Mouse (Mus musculus) kidney, adult 2 months (tissue): ENCODE measurements around the gene Per1. TPM values are rescaled to one million over a fixed set of nuclear protein-coding genes. Genes with fewer than 3 reads are reported as not detected.
A peak's percentile ranks its signal among the peaks of the same experiment; 100 is the strongest.

Source experiments
- DNase-seq: peaks from one replicate; pipeline ENCODE4 v3.0.0; 2021
- H3K27ac ChIP-seq: fragments of 200-500 bp; 2 replicates; pipeline ENCODE4 v1.5.1; 2012; ENCODE audit warnings: low read depth, low read length, control low read depth, inconsistent platforms; ENCODE audit not compliant: insufficient read depth
- H3K27me3 ChIP-seq: fragments of 200-500 bp; replicated peaks from 2 replicates; pipeline ENCODE4 v1.6.1; 2012; ENCODE audit warnings: mild to moderate bottlenecking, moderate library complexity, low read length, inconsistent platforms; ENCODE audit not compliant: control insufficient read depth, insufficient read depth
- H3K36me3 ChIP-seq: fragments of 200-500 bp; 2 replicates; pipeline ENCODE4 v1.6.1; 2012; ENCODE audit warnings: mild to moderate bottlenecking, moderate library complexity, low read length, inconsistent platforms; ENCODE audit not compliant: control insufficient read depth, insufficient read depth
- H3K4me1 ChIP-seq: fragments of 200-500 bp; 2 replicates; pipeline ENCODE4 v1.6.1; 2011; ENCODE audit warnings: low read length; ENCODE audit not compliant: control insufficient read depth, insufficient read depth
- H3K4me3 ChIP-seq: fragments of 200-500 bp; 2 replicates; pipeline ENCODE4 v1.5.1; 2011; ENCODE audit warnings: mild to moderate bottlenecking, low read depth, low read length, control low read depth; ENCODE audit not compliant: insufficient read depth
- CTCF ChIP-seq: fragments of 200-500 bp; conservative IDR thresholded peaks from 2 replicates; pipeline ENCODE4 v1.5.1; 2011; ENCODE audit warnings: low read depth, mild to moderate bottlenecking, control low read depth, low read length, moderate library complexity, mixed read lengths; ENCODE audit not compliant: insufficient read depth, insufficient read length
- POLR2A ChIP-seq: fragments of 200-500 bp; IDR thresholded peaks from one replicate; pipeline ENCODE4 v1.6.1; 2011; ENCODE audit warnings: low read depth, low read length, control low read depth
- WGBS: fragments of 180-500 bp; shearing (Covaris S2); methylation state at CpG from one replicate; pipeline ENCODE4 v1.1.7; 2018; 5-methylcytosine and 5-hydroxymethylcytosine counted together
- polyA plus RNA-seq: library from polyadenylated mRNA; depleted of rRNA; stranded (reverse); fragments of >200 nt; gene quantifications from 2 replicates; pipeline ENCODE4 v1.2.3, GENCODE M21; 2012

The Per1 gene
- polyA plus RNA-seq, 1 experiment = 13.5 TPM

DNA sequence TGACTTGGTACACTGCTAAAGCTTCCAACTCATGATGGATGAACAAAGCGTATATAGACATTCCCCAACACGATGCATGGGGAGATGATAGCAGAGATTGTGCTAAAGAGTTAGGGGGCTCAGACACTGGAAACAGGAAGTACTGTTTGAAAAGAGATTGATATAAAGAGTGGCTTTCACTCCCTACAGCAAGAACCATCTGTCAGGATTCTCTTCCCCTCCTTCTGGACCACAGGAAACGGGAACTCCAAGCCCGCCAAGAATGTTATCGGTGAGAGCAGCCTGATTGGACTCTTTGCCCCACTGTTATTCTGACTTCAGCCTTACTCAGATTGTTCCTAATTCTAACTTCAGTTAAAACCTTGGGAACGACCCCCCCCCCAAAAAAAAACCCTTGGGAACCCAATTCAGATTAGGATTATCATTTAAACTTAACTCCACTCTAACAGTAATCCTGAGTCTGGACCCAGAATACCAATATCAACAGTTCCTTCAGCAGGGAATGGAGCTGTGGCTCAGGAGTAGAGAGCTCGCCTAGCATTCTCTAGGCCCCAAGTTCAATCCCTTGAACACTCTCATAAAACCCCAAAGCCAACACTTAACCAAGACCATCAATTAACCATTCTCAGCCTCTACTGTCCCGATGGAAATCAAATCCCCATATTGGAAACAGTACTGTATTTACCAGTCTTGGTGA, 33.6 kb downstream of the Per1 start:
- WGBS = 72% methylated on average over 8 of the region's 8 CpGs
- Histone ChIP-seq H3K36me3 (no peaks in the 10 kb centered on the region), H3K4me3 (no peak overlapping the region), H3K4me1 (no peaks in the 10 kb centered on the region; the same call in 1 of the 2 replicates), H3K27ac (no peak overlapping the region), H3K27me3 (no peaks in the 10 kb centered on the region)
- TF ChIP-seq CTCF = no peak
- TF ChIP-seq POLR2A = no peak
- DNase-seq = no peak

DNA sequence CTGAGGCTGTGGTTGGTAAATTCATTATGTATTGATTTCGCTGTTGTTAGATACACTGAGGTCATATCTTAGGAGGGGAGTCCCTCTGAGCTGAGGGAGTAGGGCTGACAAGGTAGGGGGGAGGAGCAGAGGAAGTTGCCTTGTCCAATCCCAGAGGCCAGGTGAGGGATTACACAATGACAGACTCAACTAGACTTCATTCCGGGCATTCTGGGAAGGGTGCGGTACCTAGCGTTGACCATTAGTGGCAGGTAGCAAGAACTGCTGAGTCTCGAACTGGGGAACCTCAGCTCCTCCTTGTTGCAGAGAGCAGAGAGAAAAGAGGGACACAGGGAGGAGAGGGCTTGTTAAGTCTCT, 38.5 kb downstream of the Per1 start:
- no peak overlapping the region for H3K27ac ChIP-seq
- no peak overlapping the region for H3K4me3 ChIP-seq
- WGBS = 56% methylated on average over 5 of the region's 5 CpGs
- no peaks in the 10 kb centered on the region; the same call in 1 of the 2 replicates for H3K4me1 ChIP-seq
- TF ChIP-seq POLR2A (no peak), CTCF (no peak)
- no peak for DNase-seq
- H3K27me3 ChIP-seq = no peaks in the 10 kb centered on the region
- no peaks in the 10 kb centered on the region for H3K36me3 ChIP-seq

DNA sequence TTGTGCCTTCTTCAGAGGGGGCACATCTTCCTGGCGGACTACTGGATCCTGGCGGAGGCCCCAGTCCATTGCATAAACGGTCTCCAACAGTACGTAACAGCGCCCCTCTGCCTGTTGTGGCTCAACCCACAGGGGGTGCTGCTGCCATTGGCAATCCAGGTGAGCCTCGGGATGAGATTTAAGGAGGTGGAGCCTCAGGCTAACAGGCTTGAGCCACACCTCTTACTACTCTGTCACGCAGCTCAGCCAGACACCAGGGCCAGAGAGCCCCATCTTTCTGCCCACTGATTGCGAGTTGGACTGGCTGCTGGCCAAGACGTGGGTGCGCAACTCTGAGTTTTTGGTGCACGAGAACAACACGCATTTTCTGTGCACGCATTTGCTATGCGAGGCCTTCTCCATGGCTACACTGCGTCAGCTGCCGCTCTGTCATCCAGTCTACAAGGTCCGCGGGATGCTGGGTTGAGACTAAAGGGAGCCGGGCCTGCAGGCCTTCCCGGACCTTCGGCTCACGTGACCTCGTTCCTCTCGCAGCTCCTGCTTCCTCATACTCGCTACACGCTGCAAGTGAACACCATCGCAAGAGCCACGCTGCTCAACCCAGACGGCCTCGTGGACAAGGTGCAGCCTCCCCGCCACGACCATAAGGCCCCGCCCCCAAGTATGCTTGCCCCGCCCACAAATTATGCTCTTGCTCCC, 39.1 kb downstream of the Per1 start:
- H3K4me1 ChIP-seq = no peaks in the 10 kb centered on the region; the same call in 1 of the 2 replicates
- DNase-seq = peak; percentile 44
- TF ChIP-seq POLR2A (no peak), CTCF (peak; percentile 40)
- no peak overlapping the region for H3K27ac ChIP-seq
- 5% methylated on average over 34 of the region's 34 CpGs for WGBS
- no peaks in the 10 kb centered on the region for H3K27me3 ChIP-seq
- H3K36me3 ChIP-seq = no peaks in the 10 kb centered on the region
- H3K4me3 ChIP-seq = peak overlapping the region; percentile 45

- Histone ChIP-seq H3K27ac (no peak overlapping the region), H3K36me3 (no peaks in the 10 kb centered on the region), H3K4me3 (peak overlapping the region; percentile 45; the same call in 1 of the 2 replicates), H3K27me3 (no peaks in the 10 kb centered on the region), H3K4me1 (no peaks in the 10 kb centered on the region; the same call in 1 of the 2 replicates)
- WGBS = 56% methylated on average over 8 of the region's 8 CpGs
- DNase-seq = no peak
- TF ChIP-seq CTCF (no peak), POLR2A (no peak)
Measured at GRCm38 (mm10) chr11:69134622-69134968, 39.6 kb downstream of the Per1 start.

DNA sequence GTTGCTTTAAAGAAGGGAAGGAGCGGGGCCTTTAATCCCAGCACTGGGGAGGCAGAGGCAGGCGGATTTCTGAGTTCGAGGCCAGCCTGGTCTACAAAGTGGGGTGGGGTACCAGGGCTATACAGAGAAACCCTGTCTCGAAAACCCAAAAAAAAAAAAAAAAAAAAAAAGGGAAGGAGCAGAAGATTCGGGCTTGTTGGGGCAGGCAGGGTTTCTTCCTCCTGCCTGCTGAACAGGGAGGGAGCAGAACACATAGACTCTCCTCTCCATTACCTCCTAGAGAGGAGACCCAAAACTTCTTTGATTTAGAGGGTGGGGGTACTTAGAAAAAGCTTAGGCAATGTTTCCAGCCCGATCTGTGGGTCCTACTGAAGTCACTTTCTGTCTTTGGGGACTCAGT, 40.3 kb downstream of the Per1 start:
- Histone ChIP-seq H3K4me3 (no peak overlapping the region), H3K4me1 (no peaks in the 10 kb centered on the region; the same call in 1 of the 2 replicates), H3K27me3 (no peaks in the 10 kb centered on the region), H3K27ac (no peak overlapping the region), H3K36me3 (no peaks in the 10 kb centered on the region)
- 96% methylated on average over 6 of the region's 6 CpGs for WGBS
- TF ChIP-seq POLR2A = no peak
- no peak for TF ChIP-seq CTCF
- no peak for DNase-seq

DNA sequence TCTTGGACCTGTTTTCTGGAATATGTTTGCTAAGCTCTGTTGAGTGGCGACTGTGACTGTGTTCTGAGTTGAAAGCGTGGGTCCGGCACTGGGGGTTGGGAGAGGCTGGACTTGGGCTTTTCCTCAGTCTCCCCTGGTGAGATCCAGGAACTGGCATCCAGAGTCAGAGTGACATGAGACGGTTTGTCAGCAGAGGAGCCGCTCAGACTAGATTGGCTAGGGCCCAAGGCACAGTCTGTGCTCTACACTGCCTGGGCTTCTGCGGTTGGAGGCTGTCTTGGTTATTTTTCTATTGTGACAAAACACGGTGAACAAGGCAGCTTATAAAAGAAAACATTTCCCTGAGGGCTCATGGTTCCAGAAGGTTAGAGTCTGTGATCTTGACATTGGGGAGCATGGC, 52.5 kb downstream of the Per1 start:
- TF ChIP-seq CTCF = no peak
- TF ChIP-seq POLR2A = no peak
- no peaks in the 10 kb centered on the region for H3K36me3 ChIP-seq
- 69% methylated on average over 7 of the region's 7 CpGs for WGBS
- no peaks in the 10 kb centered on the region for H3K27me3 ChIP-seq
- no peak overlapping the region for H3K4me3 ChIP-seq
- DNase-seq = no peak
- no peak overlapping the region for H3K27ac ChIP-seq
- H3K4me1 ChIP-seq = no peaks in the 10 kb centered on the region

GRCm38 (mm10) chr11:69148451-69148960, 53.5 kb downstream of the Per1 start:
- Histone ChIP-seq H3K27ac (no peak overlapping the region), H3K36me3 (no peaks in the 10 kb centered on the region), H3K4me3 (no peak overlapping the region), H3K27me3 (no peaks in the 10 kb centered on the region), H3K4me1 (no peaks in the 10 kb centered on the region)
- no peak for TF ChIP-seq CTCF
- no peak for TF ChIP-seq POLR2A
- 94% methylated on average over 5 of the region's 5 CpGs for WGBS
- DNase-seq = no peak

DNA sequence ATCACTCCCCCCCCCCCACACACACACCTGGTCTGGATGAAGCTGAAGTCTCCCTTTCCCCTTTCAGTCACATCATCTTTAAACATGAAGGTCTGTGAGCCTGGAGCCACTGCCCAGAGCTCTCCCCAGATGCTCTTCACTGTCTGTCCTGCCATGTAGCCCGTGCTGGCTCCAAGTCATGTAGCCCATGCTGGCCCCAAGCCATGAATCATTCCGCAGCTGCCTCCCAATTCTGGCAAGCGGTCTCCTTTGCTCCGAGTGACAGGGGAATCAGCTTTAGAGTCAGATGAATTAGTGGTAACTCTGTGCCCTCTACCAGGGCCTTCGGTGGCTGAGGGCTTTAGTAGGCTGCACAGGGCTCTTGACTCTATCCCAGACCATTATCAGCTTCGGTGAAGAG, 54.7 kb downstream of the Per1 start:
- no peak for TF ChIP-seq CTCF
- no peak overlapping the region for H3K4me3 ChIP-seq
- no peaks in the 10 kb centered on the region for H3K27me3 ChIP-seq
- H3K27ac ChIP-seq = no peak overlapping the region
- H3K4me1 ChIP-seq = no peaks in the 10 kb centered on the region
- H3K36me3 ChIP-seq = no peaks in the 10 kb centered on the region
- 78% methylated on average over 6 of the region's 6 CpGs for WGBS
- DNase-seq = no peak
